Mouse (Mus musculus) layer of hippocampus, adult 9-10 months (tissue): ENCODE results near the gene Oas1f.
"Not testable (repeated sequence)": the region's sequence is repeated elsewhere in the genome, so short reads cannot be mapped to it uniquely, and the experiment has no call there.

ENCODE experiments used
- DNase-seq: peaks from one replicate; pipeline ENCODE4 v3.0.0; 2022; ENCODE audit warnings: low spot score

Oas1f gene

DNA sequence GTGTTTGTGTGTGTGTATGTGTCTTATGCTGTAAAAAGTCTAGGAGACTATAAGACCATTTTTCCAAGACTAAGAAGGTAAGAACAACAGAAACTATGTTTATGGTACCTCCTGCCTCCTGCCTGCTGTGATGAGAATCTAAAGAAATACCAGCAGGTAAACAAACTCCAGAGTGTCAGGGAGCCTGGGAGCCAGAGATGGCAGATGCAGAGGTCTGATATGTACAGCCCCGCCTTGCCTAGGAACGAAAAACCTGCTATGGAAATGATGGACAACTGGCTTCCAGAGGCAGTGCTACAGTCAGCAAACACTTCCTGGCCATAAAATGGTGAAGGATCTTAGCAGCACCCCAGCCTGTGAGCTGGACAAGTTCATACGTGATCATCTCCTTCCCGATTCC, at the start of gene Oas1f:
TSS of gene Oas1f (plus strand) at position 301 of the 400 bp plus-strand sequence.
- no peak for DNase-seq

GRCm38 (mm10) chr5:120798147-120798546, 49.0 kb upstream of the Oas1f start:
- DNase-seq, result not testable (repeated sequence)

GRCm38 (mm10) chr5:120798943-120799342, 48.2 kb upstream of the Oas1f start:
- DNase-seq, result not testable (repeated sequence)

DNA sequence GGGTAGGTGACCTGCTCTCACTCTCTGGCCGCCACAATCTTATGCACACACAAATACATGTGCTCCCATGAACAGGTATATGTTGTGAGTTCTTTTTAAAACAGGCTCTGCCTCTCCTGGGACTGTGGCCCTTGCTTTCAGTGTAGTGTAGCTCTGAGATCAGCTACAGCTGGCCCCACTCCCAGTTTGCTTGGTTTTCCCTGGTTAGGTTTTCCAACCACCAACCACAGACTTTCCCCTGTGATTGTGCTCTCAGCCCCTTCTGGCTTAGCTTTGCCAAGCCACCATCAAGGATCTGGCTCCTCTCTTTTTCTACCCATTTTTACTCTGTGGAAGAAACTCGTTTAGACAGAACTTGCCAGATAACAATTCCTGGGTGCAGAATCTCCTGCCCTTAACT, 43.6 kb upstream of the Oas1f start:
- no peak for DNase-seq

DNA sequence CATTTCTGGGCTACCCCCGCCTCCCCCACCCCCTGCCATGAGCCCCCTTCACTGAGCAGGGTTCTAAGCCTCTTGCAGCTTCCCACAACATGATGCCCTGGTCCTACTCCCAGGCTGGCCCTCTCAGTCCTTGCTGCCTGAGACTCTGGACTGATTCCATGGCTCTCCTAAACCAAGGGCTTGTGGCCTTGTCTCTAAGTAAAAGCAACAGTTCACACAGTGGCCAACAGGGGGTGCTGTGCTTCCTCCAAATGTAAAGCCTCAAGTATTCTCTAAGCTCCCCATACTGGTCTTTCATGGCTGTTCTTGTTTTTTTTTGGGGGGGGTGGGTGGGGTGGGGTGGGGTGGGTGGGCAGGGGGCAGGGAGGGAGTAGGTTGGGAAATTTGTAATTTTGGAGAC, 40.7 kb upstream of the Oas1f start:
- peak; percentile 42 for DNase-seq

DNA sequence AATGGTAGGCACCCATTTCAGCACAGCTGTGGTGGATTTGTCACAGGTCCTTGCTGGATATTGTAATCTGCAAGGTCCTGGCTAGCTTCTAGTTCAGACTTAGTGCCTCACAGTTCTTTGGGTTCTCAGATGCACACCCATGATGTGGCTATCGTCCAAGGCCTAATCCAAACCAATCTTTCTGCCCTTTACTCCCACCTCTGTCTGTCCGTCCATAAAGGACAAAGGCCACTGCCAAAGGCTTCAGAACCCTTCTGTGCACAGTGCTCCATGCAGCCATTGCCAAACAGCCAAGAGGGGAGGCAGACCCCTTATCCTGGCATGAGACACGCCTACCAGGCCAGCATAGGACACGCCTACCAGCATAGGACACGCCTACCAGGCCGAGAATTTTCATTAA, 38.0 kb upstream of the Oas1f start:
- no peak for DNase-seq

- DNase-seq, result peak; percentile 57
Observed at GRCm38 (mm10) chr5:120811951-120812819, 35.0 kb upstream of the Oas1f start, which contains the start of gene Oas1c. TSS of gene Oas1c (minus strand) at chr5:120812514.

GRCm38 (mm10) chr5:120813023-120813422, 34.1 kb upstream of the Oas1f start:
- no peak for DNase-seq

GRCm38 (mm10) chr5:120815949-120816348, 31.2 kb upstream of the Oas1f start:
- DNase-seq, result no peak

GRCm38 (mm10) chr5:120818999-120819398, 28.2 kb upstream of the Oas1f start:
- no peak for DNase-seq

DNA sequence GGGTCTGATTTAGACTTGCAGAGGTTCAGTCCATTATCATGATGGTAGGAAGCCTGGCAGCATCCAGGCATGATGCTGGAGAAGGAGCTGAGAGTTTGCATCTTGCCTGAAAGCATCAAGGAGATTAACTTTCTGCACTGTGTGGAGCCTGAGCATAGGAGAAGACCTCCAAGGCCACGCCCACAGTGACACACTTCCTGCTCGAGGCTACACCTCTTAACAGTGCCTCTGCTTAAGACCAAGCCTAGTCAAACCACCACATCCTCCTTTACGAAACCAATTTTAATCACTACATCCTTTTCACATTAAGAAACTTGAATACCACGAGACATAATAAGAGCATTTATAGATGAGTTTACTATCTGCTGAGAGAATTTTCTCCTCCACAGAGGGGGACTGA, 16.1 kb upstream of the Oas1f start:
- DNase-seq, result no peak

DNA sequence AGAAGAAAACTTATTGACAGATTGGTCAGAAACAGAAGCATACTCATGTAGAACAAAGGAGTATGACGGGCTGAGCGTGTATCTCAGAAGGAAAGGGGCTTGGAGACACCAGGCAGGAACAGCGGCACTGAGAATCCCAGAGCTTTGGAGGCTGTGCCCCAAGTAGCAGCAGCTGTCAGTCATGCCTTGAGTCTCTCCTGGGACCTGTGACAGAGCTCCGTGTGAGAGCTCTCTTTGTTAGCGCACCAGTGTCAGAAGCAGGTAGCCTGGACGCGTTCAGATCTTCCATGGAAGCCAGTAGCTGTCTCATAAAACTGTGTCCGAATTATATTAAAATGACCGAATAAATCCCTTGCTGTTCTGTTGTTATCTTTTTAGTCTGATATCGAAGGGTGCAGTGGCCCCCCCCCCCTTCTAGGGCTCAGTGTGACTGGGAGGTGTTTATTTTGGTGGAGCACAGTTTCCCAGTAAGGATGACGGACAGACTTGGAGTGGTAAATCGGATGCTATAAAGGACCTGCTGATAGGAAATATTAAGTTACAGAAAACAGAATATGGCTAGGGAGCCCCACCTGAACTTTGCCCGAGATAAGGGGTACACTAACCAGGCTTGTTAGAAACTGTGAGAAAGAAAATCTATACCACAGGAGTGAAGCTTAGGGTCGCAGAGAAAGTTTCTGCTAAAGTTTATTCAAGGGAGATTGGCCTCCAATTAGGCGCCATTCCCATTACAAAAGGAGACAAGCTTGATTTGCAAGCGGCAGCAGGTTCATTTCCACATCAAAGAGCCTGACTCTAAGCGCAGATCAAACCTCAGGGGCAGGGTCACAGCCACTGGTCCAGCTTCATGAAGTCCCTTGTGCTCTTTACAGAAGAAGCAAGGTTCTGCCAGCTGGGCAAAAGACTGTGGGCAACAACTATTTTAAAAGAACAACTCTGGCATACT, 13.6 kb upstream of the Oas1f start:
- no peak for DNase-seq

DNA sequence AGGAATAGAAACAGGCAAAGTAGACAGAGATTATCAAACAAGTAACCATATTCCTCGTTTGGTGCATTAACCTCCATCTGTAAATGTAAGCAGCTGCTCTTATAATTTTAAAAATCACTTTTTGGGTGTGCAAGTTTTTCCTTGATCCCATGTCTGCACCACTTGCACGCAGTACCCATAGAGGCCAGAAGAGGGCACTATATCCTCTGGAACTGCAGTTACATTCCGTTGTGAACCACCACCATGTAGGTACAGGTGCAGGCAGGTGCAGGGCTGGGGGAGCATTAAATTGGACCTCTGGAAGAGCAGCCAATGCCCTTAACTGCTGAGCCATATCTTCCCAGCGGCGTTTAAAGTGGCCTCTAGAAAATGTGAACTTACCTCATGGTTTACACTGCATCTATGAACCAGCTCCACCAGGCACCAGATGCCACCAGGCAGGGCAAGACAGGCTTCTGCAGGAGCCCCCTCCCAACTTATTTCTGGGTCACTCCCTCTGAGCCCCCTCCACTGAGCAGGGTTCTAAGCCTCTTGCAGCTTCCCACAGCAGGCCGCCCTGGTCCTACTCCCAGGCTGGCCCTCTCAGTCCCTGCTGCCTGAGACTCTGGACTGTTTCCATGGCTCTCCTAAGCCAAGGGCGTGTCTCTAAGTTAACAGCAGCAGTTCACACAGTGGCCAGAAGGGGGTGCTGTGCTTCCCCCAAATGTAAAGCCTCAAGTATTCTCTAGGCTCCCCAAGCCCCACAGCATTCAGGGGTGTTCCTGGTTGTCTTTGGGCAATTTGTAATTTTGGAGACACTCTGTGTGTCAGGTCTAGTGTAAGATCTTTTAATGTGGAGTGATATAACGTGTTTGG, 10.2 kb upstream of the Oas1f start:
- peak; percentile 25 for DNase-seq

DNA sequence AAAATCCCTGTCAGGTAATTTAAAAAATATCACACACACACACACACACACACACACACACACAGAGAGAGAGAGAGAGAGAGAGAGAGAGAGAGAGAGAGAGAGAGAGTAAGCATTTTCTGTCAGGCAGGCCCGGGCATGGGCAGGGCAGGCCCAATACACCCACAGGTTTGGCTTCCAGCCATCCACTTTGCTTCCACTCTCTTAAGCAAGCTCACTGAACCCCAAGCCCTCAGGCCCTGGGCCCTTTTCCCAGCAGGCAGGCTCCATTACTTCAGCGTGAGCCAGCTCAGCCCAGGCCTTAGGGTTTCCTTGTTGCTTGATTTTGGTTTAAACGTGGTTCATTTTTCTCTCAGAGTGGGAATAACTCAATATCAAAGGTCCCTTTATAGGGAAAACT, 2.5 kb upstream of the Oas1f start:
- DNase-seq, result no peak

DNA sequence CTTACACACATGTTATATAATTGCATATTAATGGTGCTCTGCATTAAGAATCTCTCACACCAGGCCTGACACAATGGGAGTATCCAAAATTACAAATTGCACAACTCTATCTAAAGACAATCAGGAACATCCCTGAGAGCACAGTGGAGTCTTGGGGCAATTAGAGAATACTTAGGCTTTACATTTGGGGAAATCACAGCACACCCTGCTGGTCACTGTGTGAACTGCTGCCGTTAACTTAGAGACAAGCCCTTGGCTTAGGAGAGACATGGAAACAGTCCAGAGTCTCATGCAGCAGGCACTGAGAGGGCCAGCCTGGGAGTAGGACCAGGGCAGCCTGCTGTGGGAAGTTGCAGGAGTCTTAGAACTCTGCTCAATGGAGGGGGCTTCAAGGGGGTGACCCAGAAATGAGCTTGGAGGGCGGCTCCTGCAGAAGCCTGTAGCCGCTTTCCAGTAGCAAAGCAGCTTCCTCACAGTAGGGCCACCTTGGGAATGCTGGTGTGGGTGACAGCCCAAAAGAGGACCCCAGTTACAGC, 2.5 kb downstream of the Oas1f start:
- peak; percentile 18 for DNase-seq

GRCm38 (mm10) chr5:120859241-120859640, 12.1 kb downstream of the Oas1f start:
- peak; percentile 7 for DNase-seq

- no peak for DNase-seq
Observed at GRCm38 (mm10) chr5:120861121-120861520, 14.0 kb downstream of the Oas1f start, which contains the start of gene Oas1h. TSS of gene Oas1h (plus strand) at chr5:120861421.

DNA sequence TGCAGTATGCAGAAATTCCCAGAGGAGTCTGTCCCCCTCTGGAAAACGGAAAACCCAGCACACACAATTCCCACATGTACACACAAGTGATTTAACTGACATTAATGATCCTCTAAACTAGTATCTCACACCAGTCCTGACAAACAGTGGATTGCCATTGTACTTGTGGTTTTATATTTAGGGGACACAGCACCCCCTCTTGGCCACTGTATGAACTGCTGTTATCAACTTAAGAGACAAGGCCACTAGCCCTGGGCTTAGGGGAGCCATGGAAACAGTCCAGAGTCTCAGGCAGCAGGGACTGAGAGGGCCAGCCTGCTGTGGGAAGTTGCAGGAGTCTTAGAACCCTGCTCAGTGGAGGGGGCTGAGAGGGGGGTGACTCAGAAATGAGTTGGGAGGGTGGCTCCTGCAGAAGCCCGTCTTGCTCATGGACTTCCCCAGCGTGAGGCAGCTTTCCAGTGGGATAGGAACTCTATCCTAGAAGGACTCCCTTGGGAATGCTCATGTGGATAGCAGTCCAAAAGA, 18.2 kb downstream of the Oas1f start:
- no peak for DNase-seq

GRCm38 (mm10) chr5:120869436-120870015, 22.4 kb downstream of the Oas1f start:
- DNase-seq, result no peak

DNA sequence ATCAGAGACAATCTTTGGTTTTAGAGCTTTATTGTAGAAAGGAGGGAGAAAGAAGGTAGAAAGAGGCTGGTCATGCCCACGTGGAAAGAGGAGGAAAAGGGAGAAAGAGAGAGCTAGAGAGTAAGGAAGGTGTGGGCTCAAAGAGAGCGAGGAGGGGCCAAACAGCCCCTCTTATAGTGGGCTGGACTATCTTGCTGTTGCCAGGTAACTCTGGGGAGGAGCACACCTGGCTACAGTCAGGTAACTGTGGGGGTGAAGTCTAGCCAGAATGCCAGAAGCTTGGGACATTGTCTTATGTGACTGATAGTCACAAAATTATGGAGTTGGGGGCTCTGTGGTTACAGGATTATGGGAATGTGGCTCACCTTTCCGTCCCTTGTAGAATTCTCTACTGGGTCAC, 22.9 kb downstream of the Oas1f start:
- no peak for DNase-seq

- no peak for DNase-seq
Observed at GRCm38 (mm10) chr5:120870782-120871181, 23.6 kb downstream of the Oas1f start.
